ENCODE assay signal across 1 mouse cellular context in genomic region chr12:80683554-80683953, GRCm38 (mm10).
A peak's percentile ranks its signal among the peaks of the same experiment; 100 is the strongest.
TF ChIP-seq lines count a peak whose summit lies in the region.

No protein-coding gene starts in this region.

TF ChIP-seq in MEL, 35 proteins besides CTCF, POLR2A, EP300 and RAD21 (continued from another document):
- no peak for TF ChIP-seq MYB (IDR thresholded peaks at IDR 0.05; ENCODE audit: low read depth, low read length)
- no peak for TF ChIP-seq ZMIZ1 (IDR thresholded peaks at IDR 0.05; ENCODE audit: low read depth, low read length)
- TF ChIP-seq BHLHE40 (IDR thresholded peaks at IDR 0.05; ENCODE audit: borderline replicate concordance, low read depth, low read length) = no peak
- TF ChIP-seq TAL1 (IDR thresholded peaks at IDR 0.05; ENCODE audit: low read length) = peak; percentile 64
- no peak for TF ChIP-seq USF2 (IDR thresholded peaks at IDR 0.05; ENCODE audit: borderline replicate concordance in 1 of 2, insufficient read depth in 1 of 2, low read depth in 1 of 2, low read length in 2 of 2)
- no peak for TF ChIP-seq USF1 (IDR thresholded peaks at IDR 0.05; ENCODE audit: low read depth, low read length)
- TF ChIP-seq NELFE (IDR thresholded peaks at IDR 0.05; ENCODE audit: low read depth, low read length) = no peak
- TF ChIP-seq TBP (IDR thresholded peaks at IDR 0.05; ENCODE audit: low read depth, low read length) = no peak
- TF ChIP-seq RCOR1 (IDR thresholded peaks at IDR 0.05; ENCODE audit: low read depth, low read length) = 0 out of 2 replicates have a peak, but pooled peaks have one; percentile 24
- TF ChIP-seq UBTF (IDR thresholded peaks at IDR 0.05; ENCODE audit: borderline replicate concordance, insufficient read depth, low read depth, low read length) = no peak
- TF ChIP-seq MYC (IDR thresholded peaks at IDR 0.05; ENCODE audit: low read depth, low read length) = 0 out of 2 replicates have a peak, but pooled peaks have one; percentile 34
- TF ChIP-seq GATA1 (IDR thresholded peaks at IDR 0.05; ENCODE audit: low read depth, low read length) = peak; percentile 61
- TF ChIP-seq ZKSCAN1 (IDR thresholded peaks at IDR 0.05; ENCODE audit: low read depth, low read length) = no peak
- TF ChIP-seq JUND (IDR thresholded peaks at IDR 0.05; ENCODE audit: low read depth, low read length) = no peak
- peak; percentile 52; the same call in 1 of the 2 replicates for TF ChIP-seq ELF1 (IDR thresholded peaks at IDR 0.05; ENCODE audit: low read depth, low read length)
- TF ChIP-seq KAT2A (conservative IDR thresholded peaks at IDR 0.05; ENCODE audit: low read depth, low read length) = no peak
